Mouse (Mus musculus): ENCODE measurements around the gene Atad5.
"Not testable (repeated sequence)": the region's sequence is repeated elsewhere in the genome, so short reads cannot be mapped to it uniquely, and the experiment has no call there.

Atad5 gene

DNA sequence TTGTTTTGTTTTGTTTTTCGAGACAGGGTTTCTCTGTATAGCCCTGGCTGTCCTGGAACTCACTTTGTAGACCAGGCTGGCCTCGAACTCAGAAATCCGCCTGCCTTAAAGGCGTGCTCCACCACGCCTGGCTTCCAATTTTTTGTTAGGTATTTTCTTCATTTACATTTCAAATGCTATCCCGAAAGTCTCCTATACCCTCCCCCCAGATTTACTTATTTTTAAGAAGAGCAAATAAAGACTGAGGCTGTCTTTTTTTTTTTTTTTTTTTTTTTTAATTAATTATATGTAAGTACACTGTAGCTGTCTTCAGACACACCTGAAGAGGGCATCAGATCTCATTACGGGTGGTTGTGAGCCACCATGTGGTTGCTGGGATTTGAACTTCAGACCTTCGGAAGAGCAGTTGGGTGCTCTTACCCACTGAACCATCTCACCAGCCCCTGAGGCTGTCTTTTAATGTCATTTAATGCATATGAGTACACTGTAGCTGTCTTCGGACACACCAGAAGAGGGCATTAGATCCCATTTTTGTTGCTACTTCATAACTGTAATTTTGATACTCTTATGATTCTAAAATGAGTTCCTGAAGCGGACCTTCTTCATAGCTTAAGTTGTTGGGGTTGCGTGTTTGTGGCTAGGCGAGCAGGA is 94.0 kb downstream of the Atad5 start:
- DNase-seq (ENCODE audit: low spot score), result not testable (repeated sequence)

DNA sequence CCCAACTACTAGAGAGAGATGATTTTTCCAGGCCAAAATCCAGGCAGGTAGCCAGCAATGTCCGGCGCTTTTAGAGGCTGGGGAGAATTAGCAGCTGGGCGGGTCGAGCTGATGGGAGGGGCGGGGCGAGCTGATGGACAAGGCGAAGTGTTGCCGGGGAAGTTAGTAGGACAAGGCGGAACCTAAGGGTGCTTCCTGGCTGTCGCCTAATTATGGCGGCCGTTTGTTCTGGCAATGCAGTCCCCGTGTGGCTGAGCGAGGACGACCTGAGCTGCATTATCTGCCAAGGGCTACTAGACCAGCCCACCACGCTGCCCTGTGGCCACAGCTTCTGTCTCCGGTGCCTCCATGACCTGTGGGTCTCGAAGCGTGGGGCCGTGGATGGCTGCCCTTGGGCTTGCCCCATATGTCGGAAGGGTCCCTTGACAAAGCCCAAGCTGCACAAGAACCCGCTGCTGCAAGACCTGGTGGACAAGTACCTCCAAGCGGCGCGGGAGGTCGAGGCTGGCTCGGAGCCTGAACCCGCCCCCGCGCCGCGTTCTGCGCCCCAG is 94.6 kb downstream of the Atad5 start, which contains the start of gene Rnf135:
TSS of gene Rnf135 (plus strand) at position 147 of the 551 bp plus-strand sequence.
- peak; percentile 91 for DNase-seq (ENCODE audit: low spot score)

DNA sequence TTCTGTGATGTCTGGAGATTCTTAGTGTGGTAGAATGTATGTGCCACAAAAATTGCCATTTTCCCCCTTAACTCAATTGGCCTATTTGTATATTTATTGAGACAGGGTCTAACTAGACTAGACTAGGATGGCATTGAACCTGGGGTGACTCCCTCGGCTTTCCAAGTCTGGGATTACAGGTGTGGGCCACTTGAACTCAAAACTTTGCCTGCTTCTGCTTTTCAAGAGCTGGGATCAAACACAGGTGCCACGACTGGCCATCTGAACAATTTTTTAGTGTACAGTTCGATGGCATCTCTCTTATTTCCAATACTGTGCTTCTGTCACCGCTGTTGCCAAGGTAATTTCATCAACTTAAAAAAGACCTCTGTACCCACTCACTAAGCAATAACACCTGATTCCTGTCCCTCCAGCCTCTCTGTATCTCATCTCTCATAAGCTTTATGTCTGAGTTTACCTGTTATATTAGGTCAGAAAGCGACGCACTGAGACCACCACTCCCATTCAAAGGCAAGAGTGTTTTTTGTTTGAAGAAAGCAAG is 95.4 kb downstream of the Atad5 start:
- DNase-seq (ENCODE audit: low spot score), result no peak

Data from ovary, postnatal 36 days (tissue).